Mouse (Mus musculus): Measurements from ENCODE around the gene Rreb1.

Gene Rreb1

GRCm38 (mm10) chr13:37958498-37959238, 180.5 kb downstream of the Rreb1 start:
- DNase-seq, result no peak

GRCm38 (mm10) chr13:37959239-37959907, 181.2 kb downstream of the Rreb1 start:
- no peak for DNase-seq

- DNase-seq, result no peak
Observed at GRCm38 (mm10) chr13:37959936-37960335, 181.7 kb downstream of the Rreb1 start.

GRCm38 (mm10) chr13:37962541-37962940, 184.3 kb downstream of the Rreb1 start:
- no peak for DNase-seq

- DNase-seq, result peak; percentile 93
Observed at GRCm38 (mm10) chr13:37963354-37964007, 185.3 kb downstream of the Rreb1 start.

- DNase-seq, result peak; percentile 25
Observed at GRCm38 (mm10) chr13:37964128-37965087, 186.2 kb downstream of the Rreb1 start.

- no peak for DNase-seq
Observed at GRCm38 (mm10) chr13:37965126-37965914, 187.1 kb downstream of the Rreb1 start.

- DNase-seq, result peak; percentile 42
Observed at GRCm38 (mm10) chr13:37966256-37967051, 188.3 kb downstream of the Rreb1 start.

GRCm38 (mm10) chr13:37967052-37967437, 188.8 kb downstream of the Rreb1 start:
- peak; percentile 89 for DNase-seq

GRCm38 (mm10) chr13:37967565-37967964, 189.4 kb downstream of the Rreb1 start:
- peak; percentile 38 for DNase-seq

GRCm38 (mm10) chr13:37969337-37969736, 191.1 kb downstream of the Rreb1 start:
- DNase-seq, result peak; percentile 94

- no peak for DNase-seq
Observed at GRCm38 (mm10) chr13:37969988-37970387, 191.8 kb downstream of the Rreb1 start.

- peak; percentile 62 for DNase-seq
Observed at GRCm38 (mm10) chr13:37970887-37971530, 192.8 kb downstream of the Rreb1 start.

- DNase-seq, result no peak
Observed at GRCm38 (mm10) chr13:37974036-37974435, 195.8 kb downstream of the Rreb1 start.

- no peak for DNase-seq
Observed at GRCm38 (mm10) chr13:37974731-37975130, 196.5 kb downstream of the Rreb1 start.

GRCm38 (mm10) chr13:37979506-37979905, 201.3 kb downstream of the Rreb1 start:
- no peak for DNase-seq

GRCm38 (mm10) chr13:37980346-37980745, 202.1 kb downstream of the Rreb1 start:
- DNase-seq, result no peak

GRCm38 (mm10) chr13:37981063-37981462, 202.9 kb downstream of the Rreb1 start:
- peak; percentile 41 for DNase-seq

GRCm38 (mm10) chr13:37986166-37986565, 208.0 kb downstream of the Rreb1 start:
- no peak for DNase-seq

- DNase-seq, result no peak
Observed at GRCm38 (mm10) chr13:37989701-37990100, 211.5 kb downstream of the Rreb1 start.
